Mouse (Mus musculus): ENCODE results near the gene Clec11a.

- no peak for TF ChIP-seq GATA1 (IDR thresholded peaks at IDR 0.05; ENCODE audit: borderline replicate concordance, low read length)
- TF ChIP-seq FLI1 (IDR thresholded peaks at IDR 0.05; ENCODE audit: low read length) = no peak
These were observed 32.6 kb downstream of the Clec11a start for GRCm38 (mm10) chr7:44274096-44274495.

All from megakaryocyte, embryonic 14.5 days (primary cell).